Mouse (Mus musculus) frontal cortex, adult 2 months (tissue): ENCODE data around the gene Srebf2. TPM values are rescaled to one million over a fixed set of nuclear protein-coding genes. Genes with fewer than 3 reads are reported as not detected.

ENCODE experiments used
- polyA plus RNA-seq: library from polyadenylated mRNA; depleted of rRNA; stranded (reverse); fragments of >200 nt; gene quantifications from 2 replicates; pipeline ENCODE4 v1.2.3, GENCODE M21; 2012; rRNA removed

Srebf2 gene
- polyA plus RNA-seq, 1 experiment = 142 TPM

Other genes with a start within 250 kb of the Srebf2 start
- 48.7 and 59.8 TPM in 2 replicates for gene Polr3h, start 220.9 kb upstream of the Srebf2 start, polyA plus RNA-seq
- gene Csdc2, start 210.4 kb upstream of the Srebf2 start, polyA plus RNA-seq = 228 and 277 TPM in 2 replicates
- 283 and 289 TPM in 2 replicates for gene Pmm1, start 186.3 kb upstream of the Srebf2 start, polyA plus RNA-seq
- not detected in 2 replicates for gene 1700029P11Rik, start 166.6 kb upstream of the Srebf2 start, polyA plus RNA-seq
- 23.3 and 27.2 TPM in 2 replicates for gene Xrcc6, start 159.3 kb upstream of the Srebf2 start, polyA plus RNA-seq
- 112 and 120 TPM in 2 replicates for gene Desi1, start 113.3 kb upstream of the Srebf2 start, polyA plus RNA-seq
- gene Snu13, start 99.6 kb upstream of the Srebf2 start, polyA plus RNA-seq = 132 and 144 TPM in 2 replicates
- not detected in 2 replicates for gene 4930407I10Rik, start 88.0 kb upstream of the Srebf2 start, polyA plus RNA-seq
- 3.8 and 4.1 TPM in 2 replicates for gene Mei1, start 77.2 kb upstream of the Srebf2 start, polyA plus RNA-seq
- 23.1 TPM in 2 replicates for gene Ccdc134, start 19.3 kb upstream of the Srebf2 start, polyA plus RNA-seq
- 57.1 and 79.6 TPM in 2 replicates for gene Shisa8, start 65.6 kb downstream of the Srebf2 start, polyA plus RNA-seq
- gene Tnfrsf13c, start 77.2 kb downstream of the Srebf2 start, polyA plus RNA-seq = 1.4 and 2.6 TPM in 2 replicates
- gene Cenpm, start 97.6 kb downstream of the Srebf2 start, polyA plus RNA-seq = 6.4 and 9.1 TPM in 2 replicates
- gene 1500009C09Rik, start 105.2 kb downstream of the Srebf2 start, polyA plus RNA-seq = 176 and 182 TPM in 2 replicates
- 344 and 374 TPM in 2 replicates for gene Sept3, start 127.7 kb downstream of the Srebf2 start, polyA plus RNA-seq
- gene Wbp2nl, start 151.8 kb downstream of the Srebf2 start, polyA plus RNA-seq = not detected in 2 replicates
- gene Naga, start 191.7 kb downstream of the Srebf2 start, polyA plus RNA-seq = 53.4 and 58.3 TPM in 2 replicates
- 0.48 and 0.70 TPM in 2 replicates for gene Pheta2, start 191.8 kb downstream of the Srebf2 start, polyA plus RNA-seq
- gene Smdt1, start 191.8 kb downstream of the Srebf2 start, polyA plus RNA-seq = 288 and 325 TPM in 2 replicates
- 498 and 573 TPM in 2 replicates for gene Ndufa6, start 207.1 kb downstream of the Srebf2 start, polyA plus RNA-seq
- gene Cyp2d22, start 233.1 kb downstream of the Srebf2 start, polyA plus RNA-seq = 46.2 and 52.6 TPM in 2 replicates
- gene Cyp2d11, start 246.8 kb downstream of the Srebf2 start, polyA plus RNA-seq = not detected in 2 replicates